Mouse (Mus musculus) limb, embryonic 13.5 days (tissue): ENCODE data around the gene Nkx2-3. TPM values are rescaled to one million over a fixed set of nuclear protein-coding genes. Genes with fewer than 3 reads are reported as not detected.

Source experiments
- ATAC-seq: fragments of 200-750 bp; cut with Nextera tagmentation; 2 replicates; pipeline ENCODE4 v1.8.0; 2017; ENCODE audit warnings: low read depth, moderate number of reproducible peaks, moderate TSS enrichment; ENCODE audit not compliant: low FRiP score
- H3K27ac ChIP-seq: fragments of 300-500 bp; sonication (generic); 2 replicates; pipeline ENCODE4 v1.5.1; 2015; ENCODE audit warnings: inconsistent platforms, mild to moderate bottlenecking, moderate library complexity
- H3K27me3 ChIP-seq: fragments of 300-500 bp; sonication (generic); 2 replicates; pipeline ENCODE4 v1.6.1; 2015; ENCODE audit warnings: mild to moderate bottlenecking, inconsistent platforms
- H3K36me3 ChIP-seq: fragments of 300-500 bp; sonication (generic); 2 replicates; pipeline ENCODE4 v1.6.1; 2015; ENCODE audit warnings: inconsistent platforms, mild to moderate bottlenecking, moderate library complexity
- H3K4me1 ChIP-seq: fragments of 300-500 bp; sonication (generic); 2 replicates; pipeline ENCODE4 v1.6.1; 2015; ENCODE audit warnings: inconsistent platforms
- H3K4me2 ChIP-seq: fragments of 300-500 bp; sonication (generic); replicated peaks from 2 replicates; pipeline ENCODE4 v1.6.1; 2015; ENCODE audit warnings: inconsistent platforms, mild to moderate bottlenecking, moderate library complexity
- H3K4me3 ChIP-seq: fragments of 300-500 bp; sonication (generic); 2 replicates; pipeline ENCODE4 v1.5.1; 2015; ENCODE audit warnings: moderate library complexity, mild to moderate bottlenecking, inconsistent platforms
- H3K9ac ChIP-seq: fragments of 300-500 bp; sonication (generic); 2 replicates; pipeline ENCODE4 v1.6.1; 2015; ENCODE audit warnings: mild to moderate bottlenecking, inconsistent platforms
- H3K9me3 ChIP-seq: fragments of 300-500 bp; sonication (generic); 2 replicates; pipeline ENCODE4 v1.6.1; 2016; ENCODE audit warnings: inconsistent platforms
- WGBS: fragments of 180-500 bp; shearing (Covaris S2); methylation state at CpG from one replicate; pipeline ENCODE4 v1.1.7; 2015; 5-methylcytosine and 5-hydroxymethylcytosine counted together
- polyA plus RNA-seq: library from polyadenylated mRNA; unstranded; fragments of >200 nt; fragmentation: Nextera tagmentation; extraction: Ambion mirVana; gene quantifications from 2 replicates; pipeline ENCODE4 v1.2.1, GENCODE M21; 2015

Nkx2-3 gene
- polyA plus RNA-seq: not detected in 2 replicates

- no peaks in the 10 kb centered on the region for H3K9me3 ChIP-seq
- no peaks in the 10 kb centered on the region for H3K36me3 ChIP-seq
- peaks cover 91% of the 10 kb centered on the region for H3K27me3 ChIP-seq
- peaks cover 35% of the 10 kb centered on the region for H3K4me1 ChIP-seq
- peak within 1 kb of the TSS; percentile 17 for H3K4me3 ChIP-seq
- 0% methylated on average over 24 of the region's 24 CpGs for WGBS
- no peak within 1 kb of the TSS for H3K9ac ChIP-seq
- peak; percentile 16; the same call in 1 of the 2 replicates for ATAC-seq
- peak within 1 kb of the TSS; percentile 45 for H3K4me2 ChIP-seq
- no peak within 1 kb of the TSS for H3K27ac ChIP-seq
Measured at GRCm38 (mm10) chr19:43612051-43612450, at the start of gene Nkx2-3. Nkx2-3 (plus strand) TSS chr19:43612325.

GRCm38 (mm10) chr19:43563166-43563565, 49.0 kb upstream of the Nkx2-3 start:
- Histone ChIP-seq H3K9ac (no peak overlapping the region), H3K4me3 (no peak overlapping the region), H3K27ac (no peak overlapping the region), H3K9me3 (no peaks in the 10 kb centered on the region), H3K27me3 (peaks cover 10% of the 10 kb centered on the region; the same call in 1 of the 2 replicates), H3K4me1 (no peaks in the 10 kb centered on the region), H3K4me2 (no peak overlapping the region), H3K36me3 (no peaks in the 10 kb centered on the region)
- no peak for ATAC-seq
- WGBS: 73% methylated on average over 5 of the region's 5 CpGs

GRCm38 (mm10) chr19:43568298-43568697, 43.8 kb upstream of the Nkx2-3 start:
- Histone ChIP-seq H3K4me2 (no peak overlapping the region), H3K27me3 (peaks cover 44% of the 10 kb centered on the region)
- WGBS: 52% methylated on average over 9 of the region's 9 CpGs

GRCm38 (mm10) chr19:43569133-43569532, 43.0 kb upstream of the Nkx2-3 start:
- H3K27ac ChIP-seq: no peak overlapping the region
- no peaks in the 10 kb centered on the region for H3K9me3 ChIP-seq
- WGBS: 39% methylated on average over 6 of the region's 6 CpGs
- peaks cover 52% of the 10 kb centered on the region for H3K27me3 ChIP-seq
- no peak for ATAC-seq
- no peak overlapping the region for H3K9ac ChIP-seq
- H3K4me2 ChIP-seq: no peak overlapping the region
- H3K4me1 ChIP-seq: peaks cover 6% of the 10 kb centered on the region; the same call in 1 of the 2 replicates
- no peak overlapping the region for H3K4me3 ChIP-seq
- H3K36me3 ChIP-seq: no peaks in the 10 kb centered on the region

More at GRCm38 (mm10) chr19:43568298-43568697, 43.8 kb upstream of the Nkx2-3 start:
- Histone ChIP-seq H3K9me3 (no peaks in the 10 kb centered on the region), H3K4me3 (no peak overlapping the region), H3K36me3 (no peaks in the 10 kb centered on the region), H3K4me1 (peaks cover 6% of the 10 kb centered on the region; the same call in 1 of the 2 replicates), H3K9ac (no peak overlapping the region), H3K27ac (no peak overlapping the region)
- no peak for ATAC-seq

GRCm38 (mm10) chr19:43570831-43571790, 41.0 kb upstream of the Nkx2-3 start:
- Histone ChIP-seq H3K4me3 (peak overlapping the region; percentile 46), H3K4me2 (peak overlapping the region; percentile 80), H3K27ac (no peak overlapping the region), H3K4me1 (peaks cover 6% of the 10 kb centered on the region; the same call in 1 of the 2 replicates), H3K9me3 (no peaks in the 10 kb centered on the region), H3K27me3 (peaks cover 68% of the 10 kb centered on the region), H3K36me3 (no peaks in the 10 kb centered on the region), H3K9ac (peak overlapping the region; percentile 55; the same call in 1 of the 2 replicates)
- 13% methylated on average over 32 of the region's 32 CpGs for WGBS
- ATAC-seq: peak; percentile 71; the same call in 1 of the 2 replicates

- Histone ChIP-seq H3K9me3 (no peaks in the 10 kb centered on the region), H3K4me2 (no peak overlapping the region), H3K4me3 (no peak overlapping the region), H3K36me3 (no peaks in the 10 kb centered on the region), H3K9ac (no peak overlapping the region), H3K27ac (no peak overlapping the region), H3K4me1 (no peaks in the 10 kb centered on the region), H3K27me3 (peaks cover 72% of the 10 kb centered on the region)
- no peak for ATAC-seq
- WGBS: 85% methylated on average over 13 of the region's 13 CpGs
Measured at GRCm38 (mm10) chr19:43579081-43579796, 32.9 kb upstream of the Nkx2-3 start.

- H3K9me3 ChIP-seq: no peaks in the 10 kb centered on the region
- peaks cover 75% of the 10 kb centered on the region for H3K27me3 ChIP-seq
- no peak overlapping the region for H3K27ac ChIP-seq
- H3K36me3 ChIP-seq: no peaks in the 10 kb centered on the region
- H3K4me3 ChIP-seq: no peak overlapping the region
- H3K4me2 ChIP-seq: no peak overlapping the region
- 74% methylated on average over 2 of the region's 2 CpGs for WGBS
- ATAC-seq: no peak
- peaks cover 6% of the 10 kb centered on the region for H3K4me1 ChIP-seq
- H3K9ac ChIP-seq: no peak overlapping the region
Measured at GRCm38 (mm10) chr19:43581185-43581584, 30.9 kb upstream of the Nkx2-3 start.

- H3K36me3 ChIP-seq: no peaks in the 10 kb centered on the region
- H3K27me3 ChIP-seq: peaks cover 90% of the 10 kb centered on the region
- no peak for ATAC-seq
- no peak overlapping the region for H3K27ac ChIP-seq
- no peaks in the 10 kb centered on the region for H3K9me3 ChIP-seq
- H3K4me1 ChIP-seq: peaks cover 6% of the 10 kb centered on the region
- WGBS: 9% methylated on average over 4 of the region's 4 CpGs
- no peak overlapping the region for H3K9ac ChIP-seq
- no peak overlapping the region for H3K4me3 ChIP-seq
- H3K4me2 ChIP-seq: no peak overlapping the region
Measured at GRCm38 (mm10) chr19:43583192-43583591, 28.9 kb upstream of the Nkx2-3 start.

- WGBS: 2% methylated on average over 17 of the region's 17 CpGs
- Histone ChIP-seq H3K27ac (no peak overlapping the region), H3K36me3 (no peaks in the 10 kb centered on the region), H3K9me3 (no peaks in the 10 kb centered on the region), H3K4me2 (no peak overlapping the region), H3K27me3 (peaks cover 93% of the 10 kb centered on the region), H3K9ac (no peak overlapping the region), H3K4me3 (no peak overlapping the region), H3K4me1 (peaks cover 6% of the 10 kb centered on the region)
- ATAC-seq: no peak
Measured at GRCm38 (mm10) chr19:43583595-43583994, 28.5 kb upstream of the Nkx2-3 start.

- H3K27me3 ChIP-seq: peaks cover 95% of the 10 kb centered on the region
- peaks cover 6% of the 10 kb centered on the region for H3K4me1 ChIP-seq
- no peaks in the 10 kb centered on the region for H3K9me3 ChIP-seq
- H3K36me3 ChIP-seq: no peaks in the 10 kb centered on the region
- ATAC-seq: no peak
- peak overlapping the region; percentile 26 for H3K4me3 ChIP-seq
- H3K27ac ChIP-seq: no peak overlapping the region
- H3K9ac ChIP-seq: no peak overlapping the region
- 3% methylated on average over 13 of the region's 13 CpGs for WGBS
- H3K4me2 ChIP-seq: peak overlapping the region; percentile 52
Measured at GRCm38 (mm10) chr19:43584788-43585187, 27.3 kb upstream of the Nkx2-3 start.

- Histone ChIP-seq H3K4me2 (no peak overlapping the region), H3K9ac (no peak overlapping the region), H3K4me1 (no peaks in the 10 kb centered on the region), H3K27me3 (peaks cover 96% of the 10 kb centered on the region), H3K4me3 (no peak overlapping the region), H3K9me3 (no peaks in the 10 kb centered on the region), H3K27ac (no peak overlapping the region), H3K36me3 (no peaks in the 10 kb centered on the region)
- WGBS: 57% methylated on average over 4 of the region's 4 CpGs
- ATAC-seq: no peak
Measured at GRCm38 (mm10) chr19:43592026-43592425, 20.1 kb upstream of the Nkx2-3 start.

GRCm38 (mm10) chr19:43596981-43597380, 15.1 kb upstream of the Nkx2-3 start:
- H3K4me3 ChIP-seq: no peak overlapping the region
- no peaks in the 10 kb centered on the region for H3K36me3 ChIP-seq
- peaks cover 100% of the 10 kb centered on the region for H3K27me3 ChIP-seq
- H3K9me3 ChIP-seq: no peaks in the 10 kb centered on the region
- H3K4me1 ChIP-seq: peaks cover 14% of the 10 kb centered on the region
- H3K4me2 ChIP-seq: no peak overlapping the region
- no peak for ATAC-seq
- H3K27ac ChIP-seq: no peak overlapping the region
- WGBS: 4% methylated on average over 5 of the region's 5 CpGs
- no peak overlapping the region for H3K9ac ChIP-seq
